Mouse (Mus musculus) R1 (cell line): ENCODE results near the gene Ano9.

ENCODE experiments used
- DNase-seq: peaks from one replicate; pipeline ENCODE4 v3.0.0-alpha.2; 2018; ENCODE audit warnings: low read depth, low spot score

Gene Ano9

GRCm38 (mm10) chr7:141117636-141118035 is at the start of gene Ano9:
Gene Ano9, minus strand, starts transcription at chr7:141117806.
- DNase-seq, result peak; percentile 84

DNA sequence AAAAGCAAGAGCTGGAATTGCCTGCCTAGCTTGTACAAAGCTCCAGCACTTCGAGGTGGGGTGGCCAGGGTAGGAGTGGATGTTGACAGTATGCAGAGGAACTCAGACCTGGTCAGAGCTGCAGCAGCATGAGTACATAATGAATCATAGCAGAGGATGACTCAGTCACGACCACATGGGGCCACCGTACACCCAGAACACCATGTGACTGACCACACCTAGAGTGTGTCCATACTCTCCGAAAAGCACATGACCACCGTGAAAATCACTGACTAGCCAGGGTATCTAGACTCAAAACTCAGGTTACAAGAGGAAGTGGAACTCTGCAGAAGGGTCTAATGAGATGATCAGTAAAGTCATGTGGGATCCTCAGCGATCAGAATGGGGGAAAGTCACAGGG is 47.2 kb upstream of the Ano9 start:
- peak; percentile 20 for DNase-seq

GRCm38 (mm10) chr7:141164397-141164796 is 46.8 kb upstream of the Ano9 start:
- no peak for DNase-seq

GRCm38 (mm10) chr7:141155362-141155761 is 37.8 kb upstream of the Ano9 start:
- no peak for DNase-seq

GRCm38 (mm10) chr7:141148639-141149038 is 31.0 kb upstream of the Ano9 start:
- peak; percentile 98 for DNase-seq

GRCm38 (mm10) chr7:141147044-141147443 is 29.4 kb upstream of the Ano9 start:
- DNase-seq, result peak; percentile 25

- DNase-seq, result no peak
Observed at GRCm38 (mm10) chr7:141146043-141146595, 28.5 kb upstream of the Ano9 start.

- no peak for DNase-seq
Observed at GRCm38 (mm10) chr7:141145403-141145802, 27.8 kb upstream of the Ano9 start.

- no peak for DNase-seq
Observed at GRCm38 (mm10) chr7:141144650-141145049, 27.0 kb upstream of the Ano9 start.

DNA sequence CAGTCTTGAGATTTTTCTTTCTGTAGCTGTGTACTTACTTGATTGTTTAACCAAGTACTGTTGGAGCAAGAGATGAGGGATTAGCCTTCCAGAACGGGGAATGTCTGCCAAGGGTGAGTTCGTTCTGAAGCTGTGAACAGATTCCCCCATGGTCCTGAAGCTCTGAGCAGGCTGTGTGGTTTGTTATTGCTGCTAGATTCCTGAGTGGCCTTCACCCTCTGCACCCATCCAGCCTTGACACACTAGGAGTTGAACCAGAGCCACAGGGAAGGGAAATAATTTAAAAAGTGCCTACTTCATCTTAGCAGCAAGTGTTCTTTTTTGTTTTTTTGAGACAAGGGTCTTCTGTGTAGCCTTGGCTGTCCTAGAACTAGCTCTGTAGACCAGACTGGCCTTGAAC is 26.3 kb upstream of the Ano9 start:
- no peak for DNase-seq

DNA sequence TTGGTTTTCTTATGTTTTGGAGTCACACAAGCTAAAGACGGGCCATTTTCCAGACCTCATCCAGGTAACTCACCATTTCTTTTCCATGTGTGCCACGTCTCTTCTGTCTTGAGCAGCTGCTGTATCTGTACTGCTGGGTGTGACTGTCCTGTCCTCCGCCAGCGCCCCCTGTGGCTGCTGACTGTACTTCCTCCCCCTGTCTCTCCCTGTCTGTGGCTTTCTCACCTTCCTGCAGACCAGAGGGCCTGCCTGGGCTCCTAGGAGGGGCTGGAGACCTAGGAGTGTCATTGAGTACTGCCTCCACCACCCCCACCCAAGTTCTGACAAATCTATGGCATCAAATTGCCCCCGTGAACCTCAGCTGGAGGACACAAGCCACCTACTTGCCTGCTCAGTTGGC is 25.5 kb upstream of the Ano9 start:
- DNase-seq, result peak; percentile 80

DNA sequence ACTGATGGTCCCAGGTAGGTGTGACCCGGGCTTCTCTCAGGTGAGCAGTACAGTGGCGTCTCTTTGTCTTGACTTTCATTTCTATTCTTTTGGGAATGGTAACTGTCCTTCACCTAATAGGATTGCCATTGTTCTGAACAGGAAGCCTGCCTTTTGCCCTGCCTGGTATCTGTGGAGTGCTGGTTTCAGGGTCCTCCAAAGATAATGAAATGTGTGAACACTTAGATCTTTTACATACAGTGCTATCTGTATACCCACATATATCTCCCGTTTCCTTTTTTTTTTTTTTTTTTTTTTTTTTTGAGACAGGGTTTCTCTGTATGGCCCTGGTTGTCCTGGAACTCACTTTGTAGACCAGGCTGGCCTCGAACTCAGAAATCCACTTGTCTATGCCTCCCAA is 23.7 kb upstream of the Ano9 start:
- DNase-seq, result no peak

DNA sequence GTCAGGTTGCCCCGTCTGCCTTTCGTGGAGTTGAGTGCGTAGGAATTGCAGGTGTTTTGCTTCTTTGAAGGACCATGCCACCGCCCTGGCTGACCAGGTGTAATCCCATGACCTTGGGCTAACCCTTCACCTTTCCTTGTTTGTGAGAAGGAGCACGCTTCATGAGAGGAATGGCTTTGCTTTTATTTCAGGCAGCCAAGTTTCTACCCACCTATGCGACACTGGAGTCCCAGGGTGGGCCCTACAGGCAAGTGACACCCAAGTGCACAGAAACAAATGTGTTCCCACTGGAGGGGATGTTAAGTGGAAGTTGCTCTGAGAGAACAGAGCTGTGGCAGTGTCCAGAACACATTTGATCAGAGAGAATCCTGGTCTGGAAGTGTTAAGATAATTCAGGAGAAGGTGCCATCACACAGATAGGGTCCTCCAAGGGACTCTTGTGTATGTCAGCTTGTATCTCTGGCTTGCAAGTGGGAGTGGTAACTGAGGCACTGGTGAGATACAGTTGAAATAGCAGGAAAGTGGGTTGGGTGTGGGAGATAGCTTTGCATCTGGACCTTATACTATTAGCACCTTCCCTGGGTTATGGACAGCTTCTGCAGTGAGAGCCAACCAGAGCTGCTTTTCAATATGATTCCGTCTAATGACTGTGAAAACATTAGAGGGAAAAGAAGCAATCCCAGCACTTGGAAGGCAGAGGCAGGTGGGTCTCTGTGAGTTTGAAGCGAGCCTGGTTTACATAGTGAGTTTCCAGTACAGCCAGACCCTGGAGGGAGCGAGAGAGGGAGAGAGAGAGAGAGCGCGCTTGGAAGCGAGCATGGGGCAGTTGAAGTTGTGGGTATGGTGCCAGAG is 14.5 kb upstream of the Ano9 start:
- DNase-seq, result no peak

- peak; percentile 95 for DNase-seq
Observed at GRCm38 (mm10) chr7:141131024-141131820, 13.6 kb upstream of the Ano9 start.

- DNase-seq, result no peak
Observed at GRCm38 (mm10) chr7:141123517-141123856, 5.9 kb upstream of the Ano9 start.

DNA sequence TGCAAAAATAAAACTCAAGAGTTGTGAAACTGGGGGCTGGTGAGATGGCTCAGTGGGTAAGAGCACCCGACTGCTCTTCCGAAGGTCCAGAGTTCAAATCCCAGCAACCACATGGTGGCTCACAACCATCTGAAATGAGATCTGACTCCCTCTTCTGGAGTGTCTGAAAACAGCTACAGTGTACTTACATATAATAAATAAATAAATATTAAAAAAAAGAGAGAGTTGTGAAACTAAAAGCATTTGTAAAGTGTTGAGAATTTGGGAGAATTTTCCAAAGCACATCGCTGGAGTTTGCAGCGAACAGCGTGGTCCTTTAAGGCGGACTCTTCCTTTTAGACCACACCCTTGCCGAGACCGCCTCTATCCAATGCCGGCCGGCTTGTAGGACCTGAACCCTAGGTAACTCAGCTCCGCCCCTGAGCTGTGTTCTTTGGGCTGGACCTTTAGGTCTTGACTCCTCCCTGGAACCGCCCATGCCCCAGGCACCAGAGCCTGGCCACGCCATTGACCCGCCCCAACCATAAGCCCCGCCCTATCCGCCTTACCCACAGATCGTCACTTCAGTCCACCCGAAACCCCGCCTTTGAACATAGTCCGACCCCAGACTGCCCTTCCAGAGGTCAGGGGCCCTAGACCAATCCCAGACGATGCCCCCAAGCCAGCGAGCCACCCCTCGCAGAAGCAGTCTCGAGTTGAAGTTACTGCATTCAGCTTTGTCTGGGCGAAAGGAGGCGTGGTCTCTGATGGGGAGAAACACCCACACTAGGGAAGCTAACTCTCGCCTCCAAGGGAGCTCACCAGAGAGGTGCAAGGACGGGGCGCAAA is 5.3 kb upstream of the Ano9 start:
- DNase-seq, result peak; percentile 100

DNA sequence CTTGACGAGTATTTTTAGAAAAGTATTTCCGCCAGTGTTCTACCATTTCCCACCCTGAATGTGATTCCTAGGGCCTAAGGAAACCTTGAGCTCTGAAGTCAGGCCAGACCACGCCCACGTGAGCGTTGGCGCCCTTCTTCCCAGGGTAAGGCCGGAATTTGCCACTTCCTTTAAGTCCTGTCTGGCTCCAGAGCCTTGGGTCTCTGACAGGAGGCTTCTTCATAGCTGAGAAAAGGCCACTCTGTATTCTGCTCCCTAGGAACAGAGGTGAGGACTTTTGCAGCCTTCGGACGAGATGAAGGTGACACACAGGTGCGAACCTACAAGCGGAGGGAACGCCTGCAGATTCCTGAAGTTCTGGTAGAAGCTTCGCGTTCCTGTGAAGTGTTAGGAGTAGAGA is 4.6 kb upstream of the Ano9 start, which contains the start of gene Ptdss2:
Ptdss2 (plus strand) TSS at position 138 of the 400 bp plus-strand sequence.
- DNase-seq, result peak; percentile 92

DNA sequence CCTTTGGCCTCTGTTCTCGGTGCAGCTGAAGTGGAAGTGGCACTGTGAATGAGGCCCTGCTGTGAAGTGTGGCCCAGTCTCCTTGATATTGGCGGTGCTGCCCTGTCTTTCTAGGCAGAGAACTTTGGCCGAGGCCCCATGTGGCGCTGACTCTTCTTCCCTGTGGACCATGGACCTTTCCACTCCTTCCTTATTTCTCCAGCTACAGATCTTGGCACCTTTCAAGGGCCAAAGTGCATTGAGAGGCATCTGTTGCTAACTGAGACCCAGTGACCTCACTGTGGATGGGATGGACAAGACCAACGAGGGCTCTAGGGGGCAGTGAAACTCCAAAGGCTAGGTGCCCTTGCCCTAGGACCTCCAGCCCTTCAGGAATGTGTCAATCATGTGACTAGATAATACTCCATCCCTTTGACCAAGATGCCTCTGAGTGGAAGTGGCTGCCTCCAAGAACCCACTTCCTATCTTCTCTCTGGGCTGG is 3.5 kb upstream of the Ano9 start:
- peak; percentile 30 for DNase-seq

- DNase-seq, result no peak
Observed at GRCm38 (mm10) chr7:141120605-141121004, 3.0 kb upstream of the Ano9 start.

GRCm38 (mm10) chr7:141119487-141119886 is 1.9 kb upstream of the Ano9 start:
- peak; percentile 33 for DNase-seq

GRCm38 (mm10) chr7:141115874-141116273 is 1.7 kb downstream of the Ano9 start:
- no peak for DNase-seq
